In the genomic region with DNA sequence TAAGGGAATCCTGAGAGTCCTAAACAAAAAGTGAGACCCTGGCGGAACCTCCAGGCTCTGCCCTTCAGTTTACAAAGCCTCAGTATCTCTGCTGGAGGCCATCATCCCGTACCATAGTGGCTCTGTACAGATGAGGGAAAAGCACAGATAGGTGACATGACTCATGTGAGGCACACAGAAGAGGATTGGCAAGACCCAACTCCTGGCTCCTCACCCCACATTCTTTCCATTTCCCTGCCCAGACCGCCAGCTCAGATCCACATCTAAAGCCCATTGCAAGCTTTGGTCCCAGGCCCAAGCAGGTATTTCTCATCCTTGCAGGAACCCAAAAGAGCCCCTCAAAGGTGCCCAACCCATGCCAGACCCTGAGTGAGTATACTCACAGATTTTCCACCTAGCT, we compare ENCODE assay signal across 35 mouse cellular contexts. TPM values are rescaled to one million over a fixed set of nuclear protein-coding genes. Genes with fewer than 3 reads are reported as not detected.
DNase-seq lines count a peak whose midpoint lies in the region; ATAC-seq and TF ChIP-seq lines count a peak whose summit lies in the region.
"Had no signal": no experiment of that assay in that cellular context is flagged by ENCODE, and none has a peak within 500 bp of the region (broad histone marks: within the 10 kb centered on the region; RNA-seq: fewer than 3 reads in every experiment).

No protein-coding gene starts in this region.

- H3K27me3 ChIP-seq in intestine, embryonic 15.5 days (replicated peaks) = no peaks in the 10 kb centered on the region
- H3K27me3 ChIP-seq in stomach, embryonic 15.5 days (replicated peaks) = no peaks in the 10 kb centered on the region
- H3K27me3 ChIP-seq: embryonic facial prominence, embryonic 12.5 days had no signal

- H3K9me3 ChIP-seq in intestine, embryonic 15.5 days = no peaks in the 10 kb centered on the region
- H3K9me3 ChIP-seq in stomach, embryonic 15.5 days = no peaks in the 10 kb centered on the region
- H3K9me3 ChIP-seq: embryonic facial prominence, embryonic 12.5 days; forebrain, embryonic 12.5 days; heart, embryonic 10.5 days; heart, embryonic 15.5 days; hindbrain, embryonic 13.5 days; midbrain, embryonic 10.5 days; neural tube, embryonic 13.5 days had no signal

- H3K9ac ChIP-seq in intestine, embryonic 15.5 days = no peak overlapping the region
- H3K9ac ChIP-seq in stomach, embryonic 15.5 days = no peak overlapping the region
- H3K9ac ChIP-seq: embryonic facial prominence, embryonic 12.5 days; forebrain, embryonic 12.5 days; forebrain, postnatal 0 days; heart, embryonic 15.5 days; hindbrain, embryonic 13.5 days; liver, embryonic 14.5 days; neural tube, embryonic 13.5 days had no signal

- 58% methylated on average over 3 of the region's 3 CpGs for WGBS in intestine, embryonic 15.5 days
- WGBS in stomach, embryonic 15.5 days = 50% methylated on average over 3 of the region's 3 CpGs

- H3K4me3 ChIP-seq in gastrocnemius, adult 2 months = peak overlapping the region; percentile 22; the same call in 1 of the 2 replicates
- H3K4me3 ChIP-seq in intestine, embryonic 15.5 days (replicated peaks) = no peak overlapping the region
- H3K4me3 ChIP-seq in stomach, embryonic 15.5 days (replicated peaks) = no peak overlapping the region
- H3K4me3 ChIP-seq: embryonic facial prominence, embryonic 12.5 days; forebrain, embryonic 12.5 days; heart, embryonic 10.5 days; heart, embryonic 15.5 days; hindbrain, embryonic 13.5 days; midbrain, embryonic 10.5 days; neural tube, embryonic 13.5 days had no signal

- ATAC-seq in intestine, embryonic 15.5 days = no peak
- no peak for ATAC-seq in stomach, embryonic 15.5 days (ENCODE audit: insufficient read depth, low FRiP score, low read depth)
- ATAC-seq: CD4-positive, CD25-positive, alpha-beta regulatory T cell, adult 4 months; forebrain, postnatal 0 days had no signal

- no peak for TF ChIP-seq CTCF in gastrocnemius, adult 2 months (IDR thresholded peaks at IDR 0.05)

- H3K4me1 ChIP-seq in intestine, embryonic 15.5 days (replicated peaks) = peaks cover 37% of the 10 kb centered on the region
- H3K4me1 ChIP-seq in stomach, embryonic 15.5 days = peaks cover 27% of the 10 kb centered on the region

- DNase-seq in gastrocnemius, adult 2 months = peak; percentile 44
- DNase-seq in gastrocnemius, postnatal 25 days = no peak
- peak; percentile 60 for DNase-seq in Muller cell, postnatal 12 days (ENCODE audit: inconsistent ontology term)
- DNase-seq in embryo, embryonic 10.5 days (ENCODE audit: low spot score) = no peak
- no peak for DNase-seq in right cerebral cortex, postnatal 4 days
- no peak for DNase-seq in cerebellum, postnatal 36 days
- DNase-seq: adrenal gland, postnatal 25 days; cerebellum, adult 18-20 months; cerebellum, postnatal 10 days; forebrain, postnatal 0 days; kidney, adult 8-10 months; left cerebral cortex, postnatal 4 days; liver; lung, adult 2 months; lung, postnatal 14 days; right cerebral cortex, postnatal 25 days; thymus, postnatal 14 days had no signal

- no peaks in the 10 kb centered on the region for H3K36me3 ChIP-seq in intestine, embryonic 15.5 days
- H3K36me3 ChIP-seq in stomach, embryonic 15.5 days = no peaks in the 10 kb centered on the region
- H3K36me3 ChIP-seq: embryonic facial prominence, embryonic 12.5 days; forebrain, embryonic 12.5 days; heart, embryonic 10.5 days; heart, embryonic 15.5 days; hindbrain, embryonic 13.5 days; midbrain, embryonic 10.5 days; neural tube, embryonic 13.5 days had no signal

- intact Hi-C loops in gastrocnemius, adult 2 months (cut with DNase I) = no loop called here

- H3K4me2 ChIP-seq in intestine, embryonic 15.5 days (replicated peaks) = peak overlapping the region; percentile 17; the same call in 1 of the 2 replicates
- H3K4me2 ChIP-seq in stomach, embryonic 15.5 days = 0 out of 2 replicates have a peak overlapping the region, but pooled peaks have one; percentile 14
- H3K4me2 ChIP-seq: embryonic facial prominence, embryonic 12.5 days; forebrain, embryonic 12.5 days; heart, embryonic 15.5 days; hindbrain, embryonic 13.5 days; neural tube, embryonic 13.5 days had no signal

- peak overlapping the region; percentile 64; the same call in 1 of the 2 replicates for H3K27ac ChIP-seq in gastrocnemius, adult 2 months
- peak overlapping the region; percentile 84 for H3K27ac ChIP-seq in intestine, embryonic 15.5 days
- H3K27ac ChIP-seq in stomach, embryonic 15.5 days = peak overlapping the region; percentile 79; the same call in 1 of the 2 replicates
- H3K27ac ChIP-seq: embryonic facial prominence, embryonic 12.5 days; forebrain, embryonic 12.5 days; heart, embryonic 10.5 days; hindbrain, embryonic 13.5 days; kidney, postnatal 0 days; liver, embryonic 14.5 days; midbrain, embryonic 10.5 days; neural tube, embryonic 13.5 days had no signal

RNA-seq across cellular contexts. Expression of gene Odf3l1, which starts 4.4 kb away (rescaled TPM):
- under 1 TPM in 1 of 2 experiments, not detected in 1; 0.22 TPM for total RNA-seq in gastrocnemius, adult 2 months (2021)
- under 1 TPM in 1 of 2 experiments, not detected in 1; 0.67 TPM for total RNA-seq in gastrocnemius, postnatal 25 days (2021)
- polyA plus RNA-seq in intestine, embryonic 15.5 days (2015; fragmentation: Nextera tagmentation; extraction: Ambion mirVana) = 1.2 and 1.3 TPM in 2 replicates
- polyA plus RNA-seq in stomach, embryonic 15.5 days (2015; fragmentation: Nextera tagmentation; extraction: Ambion mirVana) = 1.4 and 2.3 TPM in 2 replicates
- total RNA-seq: forebrain, postnatal 0 days; granulocyte monocyte progenitor cell, adult 5-6 weeks; heart, postnatal 36 days; layer of hippocampus, adult 8-10 months; layer of hippocampus, postnatal 25 days; left cerebral cortex, postnatal 4 days; megakaryocyte progenitor cell, adult 5-6 weeks; midbrain, postnatal 0 days had no signal
- polyA plus RNA-seq: CD4-positive, CD25-positive, alpha-beta regulatory T cell, adult 4 months; forebrain, embryonic 12.5 days; hindbrain, embryonic 13.5 days; liver, embryonic 14.5 days; midbrain, embryonic 10.5 days; neural tube, embryonic 13.5 days had no signal

RNA-seq across cellular contexts. Expression of gene Cspg4, which starts 4.8 kb away (rescaled TPM):
- 1 to 10 TPM; 5.7 to 6.0 TPM for total RNA-seq in gastrocnemius, adult 2 months (2021)
- total RNA-seq in gastrocnemius, postnatal 25 days (2021) = 1 to 10 TPM; 6.5 to 9.4 TPM
- 19.0 and 20.1 TPM in 2 replicates for polyA plus RNA-seq in intestine, embryonic 15.5 days (2015; fragmentation: Nextera tagmentation; extraction: Ambion mirVana)
- polyA plus RNA-seq in stomach, embryonic 15.5 days (2015; fragmentation: Nextera tagmentation; extraction: Ambion mirVana) = 18.9 and 21.1 TPM in 2 replicates
- total RNA-seq: granulocyte monocyte progenitor cell, adult 5-6 weeks; megakaryocyte progenitor cell, adult 5-6 weeks had no signal
- polyA plus RNA-seq: CD4-positive, CD25-positive, alpha-beta regulatory T cell, adult 4 months had no signal

Comparison
In these comparisons a context has a peak if more than half of its experiments do, and no peak if none do; other contexts are left out.
1. DNase-seq: peak in gastrocnemius, adult 2 months (single experiment) and Muller cell, postnatal 12 days (single experiment); none in gastrocnemius, postnatal 25 days (single experiment), embryo, embryonic 10.5 days (single experiment), right cerebral cortex, postnatal 4 days (single experiment) and cerebellum, postnatal 36 days (0 of 2).
2. Peak in every context shown above with its lines, with median percentiles within 50 percentile points of each other: H3K27ac ChIP-seq.